Mouse (Mus musculus) E14TG2a.4 (cell line): ENCODE results near the gene Ipmk.
"Not testable (repeated sequence)": the region's sequence is repeated elsewhere in the genome, so short reads cannot be mapped to it uniquely, and the experiment has no call there.

Experiments
- H3K27me3 ChIP-seq: 2 replicates; pipeline ENCODE4 v1.6.1; 2014; ENCODE audit warnings: low read length, control low read depth; ENCODE audit not compliant: insufficient read depth
- H3K36me3 ChIP-seq: 2 replicates; pipeline ENCODE4 v1.6.1; 2014; ENCODE audit warnings: low read length, control low read depth; ENCODE audit not compliant: insufficient read depth
- H3K4me1 ChIP-seq: replicated peaks from 2 replicates; pipeline ENCODE4 v1.6.1; 2014; ENCODE audit warnings: low read depth, low read length, control low read depth
- H3K4me3 ChIP-seq: replicated peaks from 2 replicates; pipeline ENCODE4 v1.5.1; 2014; ENCODE audit warnings: mild to moderate bottlenecking, low read length
- H3K9me3 ChIP-seq: 2 replicates; pipeline ENCODE4 v1.6.1; 2014; ENCODE audit warnings: low read length, control low read depth
- CTCF ChIP-seq: conservative IDR thresholded peaks from 2 replicates; pipeline ENCODE4 v1.5.1; 2014; ENCODE audit warnings: low read length
- NANOG ChIP-seq: IDR thresholded peaks from 2 replicates; pipeline ENCODE4 v1.6.1; 2014; ENCODE audit warnings: borderline replicate concordance, low read length, mixed read lengths
- POU5F1 ChIP-seq: IDR thresholded peaks from 2 replicates; pipeline ENCODE4 v1.6.1; 2014; ENCODE audit warnings: low read length, borderline replicate concordance

The Ipmk gene

DNA sequence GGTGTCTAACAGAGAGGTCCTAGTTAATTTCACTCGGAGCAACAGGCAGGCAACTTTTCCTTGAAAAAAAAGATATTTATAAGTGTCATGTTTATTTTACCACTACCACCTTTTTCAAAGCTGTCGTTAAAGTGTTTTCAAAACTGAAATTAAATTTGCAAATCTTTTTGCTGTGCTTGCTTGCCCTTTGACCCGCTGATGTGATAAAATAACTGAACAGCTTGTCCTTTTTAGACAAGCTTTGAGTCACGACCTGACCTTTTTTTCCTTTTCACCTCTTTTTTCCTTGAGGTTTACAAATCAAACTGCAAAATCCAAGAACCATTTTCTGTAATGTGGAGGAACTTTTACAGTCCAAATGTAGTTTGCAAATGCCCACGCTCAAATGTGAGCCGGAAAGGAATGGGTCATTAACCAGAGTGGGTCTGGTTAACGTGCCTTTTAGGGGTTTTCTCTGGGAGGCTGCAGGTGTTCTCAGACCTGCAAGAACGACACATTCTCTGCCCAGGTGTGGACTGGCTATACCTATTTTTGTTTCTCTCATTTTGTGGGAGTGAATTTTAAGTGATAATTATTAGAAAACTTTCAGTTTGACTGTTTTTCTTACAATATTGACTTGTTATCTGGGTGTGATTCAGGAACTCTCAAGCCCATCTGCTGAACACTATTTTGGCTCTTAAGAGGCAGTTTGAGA is 35.4 kb downstream of the Ipmk start:
- H3K27me3 ChIP-seq = no peaks in the 10 kb centered on the region
- peaks cover 68% of the 10 kb centered on the region for H3K36me3 ChIP-seq
- H3K4me3 ChIP-seq = no peak overlapping the region
- peaks cover 43% of the 10 kb centered on the region for H3K4me1 ChIP-seq
- TF ChIP-seq POU5F1 = no peak
- H3K9me3 ChIP-seq = no peaks in the 10 kb centered on the region

DNA sequence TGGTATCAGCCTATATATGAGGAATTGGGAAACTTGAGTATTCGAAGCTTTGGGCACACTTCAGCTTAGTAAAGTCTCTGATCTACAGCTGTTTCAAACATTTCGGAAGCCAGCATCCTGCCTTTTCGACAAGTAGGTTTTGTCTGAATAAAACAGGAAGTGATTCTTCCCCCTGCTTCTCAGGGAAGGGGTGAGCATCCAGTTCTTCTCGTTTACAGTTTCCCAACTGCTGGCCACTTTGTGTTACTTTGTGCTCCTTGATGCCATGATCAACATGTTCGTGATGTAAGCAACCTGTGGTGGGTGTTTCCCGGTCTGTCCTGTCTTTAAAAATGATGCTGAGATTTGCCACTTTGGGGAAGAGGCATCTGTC is 36.0 kb downstream of the Ipmk start:
- not testable (repeated sequence) for H3K4me3 ChIP-seq, H3K27me3 ChIP-seq, H3K9me3 ChIP-seq
- H3K4me1 ChIP-seq = peaks cover 43% of the 10 kb centered on the region
- H3K36me3 ChIP-seq = peaks cover 63% of the 10 kb centered on the region

DNA sequence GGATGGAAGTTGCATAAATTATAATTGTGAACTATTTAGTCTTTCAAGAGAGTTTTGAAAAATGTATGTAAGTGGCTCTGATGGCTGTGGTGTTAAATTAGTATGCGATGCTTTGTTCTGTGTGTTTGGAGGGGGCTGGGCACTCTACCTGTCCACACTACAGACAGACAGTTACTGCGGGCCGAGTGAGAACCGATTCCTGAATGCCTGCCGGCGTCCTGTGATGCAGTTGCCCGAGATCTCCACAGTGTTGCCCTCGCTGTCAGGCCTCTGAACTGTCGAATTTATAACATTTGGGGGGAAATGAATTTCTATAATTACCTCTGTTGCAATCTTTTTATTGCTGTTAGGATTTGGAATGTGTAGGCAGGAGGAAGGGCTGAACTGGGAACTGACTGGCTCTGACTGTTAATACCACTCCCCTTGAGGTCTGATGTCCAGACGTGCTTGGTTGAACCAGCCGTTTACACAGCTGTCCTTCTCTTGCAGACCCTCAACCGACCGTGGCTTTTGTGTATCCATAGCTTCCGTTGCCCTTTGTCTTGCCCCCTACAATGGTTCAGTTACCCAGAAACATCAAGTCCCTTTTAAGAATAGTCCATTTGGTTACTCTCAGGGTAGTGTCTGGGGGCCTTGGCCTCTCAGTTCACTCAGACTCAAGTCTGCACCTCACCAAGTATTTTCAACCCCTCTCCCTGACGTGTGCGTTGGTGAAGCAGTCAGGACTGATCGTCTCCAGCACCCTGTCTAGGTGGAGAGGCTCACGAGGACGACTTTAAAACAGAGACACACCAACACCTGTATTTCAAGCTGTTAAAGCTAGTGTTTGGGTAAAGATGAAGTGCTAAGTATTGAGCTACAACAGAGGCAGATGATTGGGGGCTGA is 36.8 kb downstream of the Ipmk start:
- H3K9me3 ChIP-seq = no peaks in the 10 kb centered on the region
- no peaks in the 10 kb centered on the region for H3K27me3 ChIP-seq
- H3K4me3 ChIP-seq = no peak overlapping the region
- peaks cover 54% of the 10 kb centered on the region for H3K36me3 ChIP-seq
- peaks cover 36% of the 10 kb centered on the region for H3K4me1 ChIP-seq
- TF ChIP-seq CTCF = no peak
- no peak for TF ChIP-seq NANOG
- no peak for TF ChIP-seq POU5F1

- H3K27me3 ChIP-seq = no peaks in the 10 kb centered on the region
- H3K36me3 ChIP-seq = peaks cover 12% of the 10 kb centered on the region
- TF ChIP-seq POU5F1 = no peak
- no peak for TF ChIP-seq NANOG
- no peak for TF ChIP-seq CTCF
- H3K9me3 ChIP-seq = peaks cover 3% of the 10 kb centered on the region
- peaks cover 11% of the 10 kb centered on the region; the same call in 1 of the 2 replicates for H3K4me1 ChIP-seq
- no peak overlapping the region for H3K4me3 ChIP-seq
Measured at GRCm38 (mm10) chr10:71389311-71389710, 41.7 kb downstream of the Ipmk start.

- H3K9me3 ChIP-seq = no peaks in the 10 kb centered on the region
- TF ChIP-seq POU5F1 (no peak), CTCF (no peak), NANOG (no peak)
- no peaks in the 10 kb centered on the region for H3K27me3 ChIP-seq
- peaks cover 23% of the 10 kb centered on the region for H3K4me1 ChIP-seq
- H3K36me3 ChIP-seq = no peaks in the 10 kb centered on the region
- no peak overlapping the region for H3K4me3 ChIP-seq
Measured at GRCm38 (mm10) chr10:71398383-71399145, 51.0 kb downstream of the Ipmk start.

- no peak overlapping the region for H3K4me3 ChIP-seq
- no peaks in the 10 kb centered on the region for H3K27me3 ChIP-seq
- TF ChIP-seq POU5F1 (no peak), CTCF (no peak), NANOG (no peak)
- H3K4me1 ChIP-seq = peaks cover 23% of the 10 kb centered on the region
- H3K9me3 ChIP-seq = no peaks in the 10 kb centered on the region
- H3K36me3 ChIP-seq = no peaks in the 10 kb centered on the region
Measured at GRCm38 (mm10) chr10:71399399-71399798, 51.8 kb downstream of the Ipmk start.

GRCm38 (mm10) chr10:71399987-71400386 is 52.4 kb downstream of the Ipmk start:
- no peaks in the 10 kb centered on the region for H3K36me3 ChIP-seq
- no peak overlapping the region for H3K4me3 ChIP-seq
- peaks cover 23% of the 10 kb centered on the region for H3K4me1 ChIP-seq
- TF ChIP-seq CTCF (no peak), NANOG (no peak), POU5F1 (no peak)
- H3K27me3 ChIP-seq = no peaks in the 10 kb centered on the region
- no peaks in the 10 kb centered on the region for H3K9me3 ChIP-seq

DNA sequence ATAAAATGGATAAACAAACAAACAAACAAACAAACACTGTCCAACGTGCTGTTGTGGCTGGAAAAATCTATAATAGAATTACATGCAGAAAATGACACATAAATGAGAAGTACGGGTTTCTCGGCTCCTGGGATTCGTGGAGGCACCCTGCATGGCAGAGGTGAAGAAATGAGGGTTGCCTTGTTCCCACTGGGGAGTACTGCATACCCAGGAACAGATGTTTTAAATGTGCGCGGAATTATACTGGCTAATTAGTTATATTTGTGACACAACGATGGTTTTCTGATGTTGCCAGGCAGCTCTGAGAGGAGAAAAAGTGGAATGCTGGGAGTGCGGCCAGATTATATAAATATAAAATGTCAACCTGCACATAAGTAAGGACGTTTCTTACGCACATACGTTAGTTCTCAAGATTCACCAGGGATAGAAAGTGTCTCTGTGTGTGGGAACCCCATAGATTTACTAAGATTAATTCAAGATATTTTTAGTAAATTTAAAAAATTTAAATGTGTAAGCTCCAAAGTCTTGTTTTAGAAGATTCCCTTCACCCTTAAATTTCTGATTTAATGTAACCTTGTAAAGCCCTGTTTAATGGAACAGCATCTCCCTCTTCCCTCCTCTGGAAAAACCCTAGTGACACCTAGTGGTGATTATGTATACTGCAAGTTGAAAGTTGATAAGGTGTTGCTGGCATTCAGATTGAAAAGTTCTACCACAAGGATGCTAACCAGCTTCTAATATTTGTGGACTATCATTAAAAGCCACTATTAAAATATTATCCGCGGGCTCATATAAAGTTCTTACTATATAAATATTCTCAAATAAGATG is 53.5 kb downstream of the Ipmk start:
- no peaks in the 10 kb centered on the region for H3K27me3 ChIP-seq
- H3K36me3 ChIP-seq = no peaks in the 10 kb centered on the region
- TF ChIP-seq NANOG (no peak), CTCF (peak; percentile 85), POU5F1 (no peak)
- no peak overlapping the region for H3K4me3 ChIP-seq
- H3K9me3 ChIP-seq = no peaks in the 10 kb centered on the region
- H3K4me1 ChIP-seq = peaks cover 23% of the 10 kb centered on the region
